Mouse (Mus musculus) Patski (cell line): ENCODE data around the gene App. TPM values are rescaled to one million over a fixed set of nuclear protein-coding genes. Genes with fewer than 3 reads are reported as not detected.

Experiments used
- ATAC-seq: fragments of 100-300 bp; one replicate; pipeline ENCODE4 v1.8.0; 2021
- CTCF ChIA-PET: fragments of 350-600 bp; sonication (Branson Sonifier 250); formaldehyde crosslinking; loops from one replicate; lab custom pipeline; 2022; ENCODE audit warnings: inconsistent platforms; lab: Charles Lee
- POLR2A ChIA-PET: fragments of 350-600 bp; sonication (Branson Sonifier 250); formaldehyde crosslinking; loops from one replicate; lab custom pipeline; 2022; ENCODE audit warnings: antibody characterized with exemption, inconsistent platforms; lab: Charles Lee
- DNase-seq: peaks from one replicate; pipeline ENCODE4 v3.0.0-alpha.2; 2011; ENCODE audit warnings: low read depth, low spot score
- H3K27me3 ChIP-seq: fragments of 371-371 bp; one replicate; pipeline ENCODE4 v1.5.1; 2021
- CTCF ChIP-seq: fragments of 100-300 bp; IDR thresholded peaks from one replicate; pipeline ENCODE4 v1.5.1; 2021
- in situ Hi-C: fragments of 300-500 bp; cut with MboI; formaldehyde crosslinking; loops from 3 replicates; pipeline ENCODE4 v1.11.1; 2018; ENCODE audit warnings: low pct_unique_long_range_greater_than_20kb, mixed read lengths
- polyA plus RNA-seq: library from polyadenylated mRNA; unstranded; gene quantifications from one replicate; pipeline ENCODE4 v1.2.3, GENCODE M21; 2021

Gene App
- polyA plus RNA-seq, 1 experiment from 2014 or later = 1,235 TPM

DNA sequence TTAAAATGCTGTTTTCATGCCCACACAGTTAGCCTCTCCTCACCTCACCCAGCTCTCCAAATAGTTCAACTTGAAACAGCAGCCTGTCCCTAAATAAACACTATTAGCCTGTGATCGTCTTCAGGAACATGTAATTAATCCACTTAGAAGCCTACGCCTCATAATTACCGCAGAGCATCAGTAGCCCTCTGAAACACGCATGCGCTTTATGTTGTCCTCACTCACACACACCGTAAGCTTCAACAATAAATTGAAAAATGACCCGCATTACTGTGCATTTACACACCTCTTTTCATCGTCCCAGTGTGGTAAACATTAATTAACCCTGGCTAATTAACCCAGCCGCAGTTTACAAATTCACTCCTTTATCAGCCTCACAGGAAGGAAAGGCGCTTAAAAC is 184.1 kb downstream of the App start:
- no peaks in the 10 kb centered on the region for H3K27me3 ChIP-seq
- ATAC-seq (no peak), DNase-seq (no peak)
- in situ Hi-C loops = no loop called here
- ChIA-PET CTCF (interaction anchor here (1.4 kb wide), 1 partner anchor 9 kb away, joined by 3 read pairs; no protein-coding TSS in a partner anchor), POLR2A (no interaction called here)
- TF ChIP-seq CTCF = no peak

DNA sequence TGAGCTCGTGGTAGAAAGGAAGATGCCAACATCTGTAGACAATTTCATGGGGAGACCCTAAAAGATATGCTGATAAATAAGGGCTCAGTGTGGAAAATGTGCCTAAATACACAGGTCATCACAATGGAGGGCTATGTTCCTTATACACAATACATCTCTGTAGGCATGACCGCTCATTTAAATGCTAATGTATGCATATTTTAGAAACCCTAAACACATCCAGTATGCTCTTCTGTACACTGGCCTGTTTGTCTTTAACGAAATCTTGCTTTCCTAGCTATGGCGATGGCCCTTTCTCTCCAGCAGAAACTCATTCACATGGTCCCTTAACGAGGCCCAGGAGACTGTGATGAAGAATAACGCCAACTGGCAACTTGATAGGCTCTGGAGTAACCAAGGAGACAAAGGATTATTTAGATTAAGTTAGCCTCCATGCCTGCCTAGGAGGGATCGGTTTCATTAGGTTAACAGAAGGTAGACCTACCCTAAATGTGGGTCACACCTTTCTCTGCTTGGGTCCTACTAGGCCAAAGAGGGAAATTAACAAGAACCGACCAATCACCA is 185.8 kb downstream of the App start:
- no peak for TF ChIP-seq CTCF
- CTCF ChIA-PET = no interaction called here
- H3K27me3 ChIP-seq = no peaks in the 10 kb centered on the region
- DNase-seq (no peak), ATAC-seq (no peak)
- POLR2A ChIA-PET = no interaction called here
- in situ Hi-C loops = no loop called here

DNA sequence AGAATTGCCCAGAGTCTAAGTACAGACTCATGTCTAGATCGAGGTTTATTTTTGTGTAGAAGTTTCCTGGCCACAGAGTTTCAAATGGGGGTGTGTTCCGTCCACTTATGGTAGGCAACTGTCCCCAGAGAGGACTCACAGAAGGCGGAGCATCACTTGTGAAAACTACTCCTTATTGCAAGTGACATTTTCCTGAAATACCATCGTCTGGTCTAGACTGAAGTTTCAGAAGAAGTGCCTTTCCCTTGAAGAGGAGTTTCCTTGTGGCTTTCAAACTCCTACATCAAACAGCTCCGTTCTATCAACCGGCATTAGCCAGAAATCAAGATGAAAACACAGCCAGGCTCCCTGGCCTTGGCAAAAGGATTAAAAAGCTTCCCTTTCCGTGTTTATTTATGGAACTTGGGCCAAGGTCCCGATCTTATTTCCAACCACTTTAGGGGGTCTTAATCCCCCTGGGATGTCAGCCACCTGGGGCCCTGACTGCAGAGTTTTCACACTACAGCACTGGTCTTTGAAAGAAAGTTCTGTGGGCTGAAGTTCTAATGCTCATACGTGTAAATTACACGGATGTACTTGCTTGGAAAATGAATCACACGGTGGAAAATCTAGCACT is 187.4 kb downstream of the App start:
- TF ChIP-seq CTCF = no peak
- ATAC-seq (no peak), DNase-seq (no peak)
- in situ Hi-C loops = no loop called here
- POLR2A ChIA-PET = no interaction called here
- CTCF ChIA-PET = interaction anchor here (0.9 to 1.9 kb wide), 2 partner anchors 7 to 22 kb away, joined by 3 to 7 read pairs; no protein-coding TSS in a partner anchor
- H3K27me3 ChIP-seq = no peaks in the 10 kb centered on the region

DNA sequence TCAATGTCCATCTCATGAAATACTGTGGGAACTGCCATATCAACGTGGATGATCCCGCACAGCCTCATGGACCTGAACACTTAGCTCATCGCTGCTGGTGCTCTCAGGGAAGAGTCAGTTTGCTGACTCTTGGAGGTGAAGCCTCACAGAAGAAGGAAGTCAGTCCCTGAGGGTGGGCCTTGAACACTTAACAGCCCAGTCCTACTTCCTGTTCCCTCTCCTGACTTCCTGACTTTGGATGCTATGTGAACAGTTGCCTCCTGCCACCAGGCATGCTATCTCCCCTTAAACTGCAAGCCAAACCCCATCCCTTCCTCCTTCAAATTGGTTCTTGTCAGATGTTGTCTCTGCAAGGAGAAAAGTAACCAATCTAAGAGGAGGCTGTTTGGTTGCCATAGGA is 188.2 kb downstream of the App start:
- no peak for TF ChIP-seq CTCF
- POLR2A ChIA-PET = no interaction called here
- no peaks in the 10 kb centered on the region for H3K27me3 ChIP-seq
- ATAC-seq = no peak
- in situ Hi-C loops = no loop called here
- no peak for DNase-seq
- CTCF ChIA-PET = interaction anchor here (0.9 to 1.9 kb wide), 2 partner anchors 8 to 21 kb away, joined by 3 to 7 read pairs; no protein-coding TSS in a partner anchor

DNA sequence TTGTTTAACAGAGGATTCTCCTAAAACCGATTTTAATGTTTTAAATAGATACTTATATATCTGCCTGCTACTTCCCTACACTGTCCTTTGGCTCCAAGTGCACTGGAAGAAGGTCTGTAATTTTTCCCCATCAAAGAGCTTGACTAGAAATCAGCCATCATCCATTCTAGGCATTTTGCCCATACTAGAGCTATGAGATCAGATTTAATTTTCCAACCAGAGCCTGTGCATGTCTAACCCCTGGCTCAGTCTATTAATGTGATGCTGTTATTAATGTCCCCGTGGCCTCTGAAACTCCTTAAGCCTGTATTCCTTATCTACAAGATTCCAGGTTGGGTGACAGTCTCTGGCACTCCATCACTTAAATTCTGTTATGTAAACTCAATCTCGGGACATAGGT is 190.1 kb downstream of the App start:
- ATAC-seq (peak; percentile 80), DNase-seq (no peak)
- ChIA-PET POLR2A (no interaction called here), CTCF (no interaction called here)
- H3K27me3 ChIP-seq = no peaks in the 10 kb centered on the region
- in situ Hi-C loops = no loop called here
- no peak for TF ChIP-seq CTCF

DNA sequence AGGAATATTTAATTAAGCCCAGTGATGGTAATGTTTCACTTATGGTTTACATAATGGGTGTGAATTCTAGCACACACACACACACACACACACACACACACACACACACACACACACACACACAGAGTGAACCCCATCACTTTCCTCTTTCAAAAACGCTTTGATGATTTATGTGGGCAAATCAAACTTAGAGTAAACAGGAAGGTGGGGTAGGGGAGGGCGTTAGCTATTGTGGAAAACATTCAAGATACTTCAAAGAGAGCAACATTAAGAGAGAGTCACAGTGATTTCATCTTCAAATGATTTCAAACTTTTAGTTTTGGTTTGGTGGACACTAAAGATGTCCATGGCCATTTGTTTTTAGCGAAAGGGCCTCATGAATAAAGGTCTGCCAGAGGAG is 191.0 kb downstream of the App start:
- CTCF ChIA-PET = interaction anchor here (0.7 to 1.8 kb wide), 2 partner anchors 23 to 36 kb away, joined by 3 to 4 read pairs; no protein-coding TSS in a partner anchor
- DNase-seq = no peak
- no peak for ATAC-seq
- in situ Hi-C loops = no loop called here
- POLR2A ChIA-PET = interaction anchor here (0.9 kb wide), 1 partner anchor 191 kb away, joined by 5 read pairs; the partner anchor contains the start of gene App
- no peak for TF ChIP-seq CTCF
- H3K27me3 ChIP-seq = no peaks in the 10 kb centered on the region

DNA sequence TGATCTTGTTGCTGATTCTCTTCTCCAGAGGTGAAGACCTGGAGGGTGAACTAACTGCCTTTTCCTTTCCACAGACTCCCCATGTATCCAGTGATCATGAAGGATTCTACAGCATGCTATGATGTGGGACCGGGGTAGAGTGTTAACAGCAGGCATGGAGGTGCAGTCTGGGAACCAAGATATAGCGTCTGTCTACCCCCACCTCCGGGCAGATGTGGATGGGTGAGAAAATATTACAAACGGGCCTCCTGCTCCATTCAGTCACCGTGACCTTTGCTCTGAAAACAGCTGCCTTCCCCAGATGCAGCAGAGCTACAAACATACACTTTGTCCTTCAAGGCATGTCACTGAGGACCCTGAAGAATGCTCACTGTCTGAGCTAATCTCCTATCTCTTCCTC is 195.0 kb downstream of the App start:
- DNase-seq = no peak
- ChIA-PET POLR2A (no interaction called here), CTCF (no interaction called here)
- TF ChIP-seq CTCF = no peak
- in situ Hi-C loops = no loop called here
- no peaks in the 10 kb centered on the region for H3K27me3 ChIP-seq
- ATAC-seq = no peak

DNA sequence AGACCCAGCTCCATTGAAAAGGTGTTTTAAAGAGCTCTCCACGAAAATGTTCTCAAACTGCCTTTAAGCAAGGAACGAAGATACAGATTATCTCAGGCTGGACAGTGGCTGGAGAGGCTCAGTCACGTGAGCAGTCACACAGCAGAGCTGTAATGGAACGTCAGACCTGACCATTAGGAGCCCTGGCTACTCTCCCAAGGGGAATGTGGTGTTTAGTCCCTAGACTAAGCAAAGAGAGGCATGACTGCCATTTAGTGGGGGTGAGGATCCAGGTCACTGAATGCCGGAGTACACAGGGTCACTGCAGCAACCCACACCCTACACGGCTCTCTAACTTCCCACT is 199.4 kb downstream of the App start:
- peak; percentile 37 for ATAC-seq
- CTCF ChIA-PET = no interaction called here
- no peaks in the 10 kb centered on the region for H3K27me3 ChIP-seq
- TF ChIP-seq CTCF = no peak
- in situ Hi-C loops = no loop called here
- DNase-seq = no peak
- POLR2A ChIA-PET = no interaction called here

DNA sequence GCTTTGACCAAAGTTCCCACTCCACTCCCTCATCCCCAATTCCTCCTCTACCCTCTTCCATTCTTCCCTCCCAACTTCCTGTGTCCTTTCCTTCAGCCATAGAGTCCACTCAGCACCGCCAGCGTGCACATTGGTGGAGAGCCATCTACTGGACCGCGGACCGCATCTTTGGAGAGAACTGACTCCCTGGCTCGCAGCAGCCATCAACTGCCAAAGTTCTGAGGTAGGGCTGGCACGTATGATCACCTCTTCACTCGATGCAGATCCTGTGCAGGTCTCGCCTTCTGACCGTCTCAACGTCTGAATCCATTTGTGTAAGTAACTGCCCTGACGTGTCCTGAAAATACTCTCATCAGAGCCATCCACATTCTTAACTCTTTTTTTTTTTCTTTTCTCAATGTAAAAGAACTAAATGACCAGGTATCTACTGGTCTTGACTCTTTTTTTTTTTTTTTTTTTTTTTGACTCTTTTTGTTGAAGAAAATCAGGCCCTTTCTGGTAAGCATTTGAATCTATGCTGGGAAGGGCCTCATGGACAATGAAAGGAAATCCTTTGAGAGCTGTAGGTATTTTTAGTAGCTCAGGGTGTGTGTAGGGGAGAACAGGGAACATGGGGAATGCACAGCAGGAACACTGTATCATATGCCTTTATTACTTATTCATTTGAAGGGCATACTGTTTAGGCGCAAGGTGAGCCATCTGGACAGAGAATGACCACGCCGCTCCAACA is 200.0 kb downstream of the App start:
- in situ Hi-C loops = no loop called here
- POLR2A ChIA-PET = no interaction called here
- ATAC-seq = no peak

DNA sequence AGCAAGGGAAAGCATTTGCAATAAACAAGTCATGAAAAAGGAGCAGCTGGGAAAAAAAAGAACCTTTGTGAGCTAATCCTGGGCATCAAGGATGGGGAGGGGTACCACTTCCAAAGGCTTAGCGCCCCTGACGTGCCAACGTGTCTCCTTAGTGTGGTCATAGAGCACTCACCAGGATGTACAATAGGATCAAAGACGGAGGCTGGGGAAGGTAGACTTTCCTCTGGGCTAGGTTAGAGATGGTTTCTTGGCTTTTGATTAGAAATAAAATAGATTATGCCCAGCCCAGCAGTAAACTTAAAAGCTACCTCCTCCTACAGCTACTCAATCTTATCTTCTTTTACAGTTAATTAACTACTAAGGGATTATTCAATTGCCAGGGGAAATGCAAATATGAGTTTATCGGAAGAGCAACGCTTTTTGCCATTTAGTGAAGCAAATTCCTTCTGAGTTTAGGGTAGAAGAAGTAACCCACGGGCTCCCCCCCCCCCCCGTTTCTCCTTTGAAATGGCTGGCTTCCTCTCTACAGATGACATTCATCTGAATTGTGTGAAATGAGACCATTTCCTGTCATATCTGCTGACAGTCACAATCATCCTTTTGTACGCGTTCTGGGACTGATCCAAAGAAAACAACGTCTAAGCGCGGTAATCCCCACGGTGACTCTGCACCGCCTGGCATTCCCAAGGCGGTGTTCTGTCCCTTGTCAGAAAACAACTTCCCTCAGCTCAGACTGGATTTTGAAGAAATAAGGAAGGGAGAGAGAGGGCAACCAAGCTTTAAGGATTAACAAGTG is 201.8 kb downstream of the App start:
- ATAC-seq = peak; percentile 77
- POLR2A ChIA-PET = no interaction called here
- in situ Hi-C loops = no loop called here
- peak; percentile 33 for DNase-seq
- no peak for TF ChIP-seq CTCF
- no peaks in the 10 kb centered on the region for H3K27me3 ChIP-seq
- CTCF ChIA-PET = interaction anchor here (1.3 kb wide), 1 partner anchor 87 kb away, joined by 3 read pairs; no protein-coding TSS in a partner anchor

More for the DNA sequence above, 200.0 kb downstream of the App start:
- CTCF ChIA-PET = no interaction called here
- no peaks in the 10 kb centered on the region for H3K27me3 ChIP-seq
- TF ChIP-seq CTCF = no peak
- no peak for DNase-seq
